Comparison of ENCODE assay signal across 26 mouse cellular contexts in genomic region chr10:5507478-5507877, GRCm38 (mm10).
"Had no signal": no experiment of that assay in that cellular context is flagged by ENCODE, and none has a peak within 500 bp of the region (broad histone marks: within the 10 kb centered on the region; RNA-seq: fewer than 3 reads in every experiment).

No protein-coding gene starts in this region.

- H3K4me1 ChIP-seq: heart, embryonic 12.5 days; hindbrain, embryonic 10.5 days; hindbrain, embryonic 12.5 days; intestine, embryonic 15.5 days; limb, embryonic 10.5 days; limb, embryonic 12.5 days; liver, embryonic 13.5 days; liver, embryonic 15.5 days had no signal

- H3K4me3 ChIP-seq: heart, adult 2 months; heart, embryonic 12.5 days; hindbrain, embryonic 10.5 days; hindbrain, embryonic 12.5 days; intestine, embryonic 15.5 days; limb, embryonic 10.5 days; limb, embryonic 12.5 days; liver, embryonic 13.5 days; liver, embryonic 15.5 days had no signal

- H3K27ac ChIP-seq: heart, adult 2 months; hindbrain, embryonic 10.5 days; hindbrain, embryonic 12.5 days; hindbrain, embryonic 14.5 days; intestine, embryonic 15.5 days; limb, embryonic 10.5 days; limb, embryonic 12.5 days; liver, embryonic 13.5 days; liver, embryonic 15.5 days had no signal

- H3K36me3 ChIP-seq: heart, embryonic 12.5 days; hindbrain, embryonic 10.5 days; hindbrain, embryonic 12.5 days; intestine, embryonic 15.5 days; limb, embryonic 10.5 days; limb, embryonic 12.5 days; liver, embryonic 13.5 days; liver, embryonic 15.5 days had no signal

- H3K4me2 ChIP-seq: heart, embryonic 12.5 days; hindbrain, embryonic 12.5 days; hindbrain, embryonic 14.5 days; intestine, embryonic 15.5 days; limb, embryonic 12.5 days; liver, embryonic 11.5 days; liver, embryonic 13.5 days; liver, embryonic 15.5 days had no signal

- ATAC-seq: hindbrain, embryonic 16.5 days; inflammation-experienced regulatory T-cells, adult 6 months; intestine, embryonic 15.5 days; intestine, postnatal 0 days had no signal

- H3K9me3 ChIP-seq: heart, embryonic 12.5 days; hindbrain, embryonic 10.5 days; hindbrain, embryonic 12.5 days; intestine, embryonic 15.5 days; limb, embryonic 10.5 days; limb, embryonic 12.5 days; liver, embryonic 13.5 days; liver, embryonic 15.5 days had no signal

- H3K9ac ChIP-seq: heart, embryonic 12.5 days; hindbrain, embryonic 12.5 days; hindbrain, embryonic 14.5 days; intestine, embryonic 15.5 days; limb, embryonic 12.5 days; liver, embryonic 13.5 days; liver, embryonic 15.5 days had no signal

- DNase-seq: gastrocnemius, postnatal 14 days; gastrocnemius, postnatal 36 days; heart, adult 11 months; heart, adult 2 months; heart, postnatal 10 days; heart, postnatal 4 days; kidney, adult 18-20 months; kidney, adult 8-10 months; kidney, postnatal 10 days; kidney, postnatal 25 days; kidney, postnatal 4 days; layer of hippocampus, adult 9-11 months; liver; liver, embryonic 13.5 days had no signal

- H3K27me3 ChIP-seq: heart, embryonic 12.5 days; hindbrain, embryonic 12.5 days; intestine, embryonic 15.5 days; limb, embryonic 12.5 days; liver, embryonic 13.5 days; liver, embryonic 15.5 days had no signal
